Mouse (Mus musculus) regulatory T cell (primary cell): ENCODE results near the gene Depdc1b.

Source experiments
- in situ Hi-C: fragments of 300-600 bp; cut with MboI, MseI; formaldehyde crosslinking; loops from one replicate; pipeline ENCODE4 v1.15.1; 2025; ENCODE audit warnings: high pct_unique_total_duplicates

Depdc1b gene

DNA sequence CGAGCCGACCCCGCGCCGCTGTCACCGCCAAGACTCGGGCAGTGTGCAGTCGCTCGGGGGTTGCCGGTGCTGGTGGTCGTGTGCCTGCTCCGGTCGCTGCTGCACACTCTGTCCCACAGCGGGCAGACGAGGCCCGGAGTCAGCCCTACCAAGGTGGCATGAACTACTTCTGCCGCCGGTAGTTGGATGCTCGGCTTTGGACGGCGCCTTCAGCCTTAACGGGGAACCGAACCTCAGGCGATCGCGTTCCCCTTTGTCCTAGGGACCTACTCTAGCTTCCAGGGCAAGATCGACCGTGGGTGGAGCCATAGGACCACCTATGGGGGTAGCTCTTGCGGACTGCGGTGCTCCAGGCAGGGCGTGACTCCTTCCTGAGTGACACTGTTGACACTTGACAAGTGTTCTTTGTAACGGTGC lies 363 bp downstream of the Depdc1b start:
- in situ Hi-C loops: loop anchor here (10.0 to 25.0 kb wide), 2 partner anchors 102 to 429 kb away; partner anchors contain the start of gene Elovl7

- in situ Hi-C loops: loop anchor here (10.0 to 25.0 kb wide), 2 partner anchors 103 to 430 kb away; partner anchors contain the start of gene Elovl7
These were observed 1.3 kb downstream of the Depdc1b start for GRCm38 (mm10) chr13:108317414-108317813.

GRCm38 (mm10) chr13:108319028-108319427 lies 2.9 kb downstream of the Depdc1b start:
- in situ Hi-C loops: loop anchor here (10.0 to 25.0 kb wide), 2 partner anchors 104 to 432 kb away; partner anchors contain the start of gene Elovl7

- in situ Hi-C loops: loop anchor here (25.0 kb wide), 1 partner anchor 433 kb away; no protein-coding TSS in a partner anchor
These were observed 4.1 kb downstream of the Depdc1b start for GRCm38 (mm10) chr13:108320216-108320615.

DNA sequence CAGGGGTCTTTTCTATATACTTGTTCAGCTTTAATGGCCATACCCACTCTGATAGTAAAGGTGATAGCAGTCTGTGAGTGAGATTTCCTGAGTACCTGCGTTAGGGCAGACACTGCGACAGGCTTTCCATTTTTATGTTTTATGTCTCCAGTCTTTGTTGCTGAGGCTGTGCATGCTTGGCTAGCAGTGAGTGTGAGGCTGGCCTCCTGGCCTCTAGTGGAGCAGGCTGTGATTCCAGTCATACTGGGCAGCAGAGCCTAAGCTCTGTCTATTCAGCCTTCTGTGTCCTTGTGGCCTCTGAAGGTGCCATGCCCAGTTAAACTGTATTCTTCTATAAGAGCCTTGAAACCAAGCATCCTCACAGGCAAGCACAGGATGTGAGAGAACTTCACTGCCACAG lies 6.3 kb downstream of the Depdc1b start:
- in situ Hi-C loops: loop anchor here (25.0 kb wide), 1 partner anchor 435 kb away; no protein-coding TSS in a partner anchor

DNA sequence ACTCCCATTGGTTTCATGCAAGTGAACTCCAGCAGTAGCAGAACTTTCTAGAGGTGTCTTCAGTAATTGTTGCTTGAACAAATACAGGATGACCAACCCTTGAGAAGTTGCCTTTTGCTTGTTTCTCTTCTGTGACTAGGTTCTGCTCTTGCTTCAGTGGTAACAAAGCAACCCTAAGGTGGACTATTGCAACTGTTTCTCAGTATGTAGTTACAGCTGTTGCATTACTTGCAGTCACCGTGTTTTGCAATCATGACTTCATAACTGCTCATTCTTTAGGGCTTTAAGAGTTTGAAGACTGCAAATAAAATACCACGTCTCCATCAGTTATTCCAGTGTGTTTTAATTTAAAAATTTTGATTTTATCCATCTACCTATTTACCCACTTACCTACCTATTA lies 7.2 kb downstream of the Depdc1b start:
- in situ Hi-C loops: loop anchor here (25.0 kb wide), 1 partner anchor 436 kb away; no protein-coding TSS in a partner anchor

- in situ Hi-C loops: loop anchor here (25.0 kb wide), 1 partner anchor 437 kb away; no protein-coding TSS in a partner anchor
These were observed 8.0 kb downstream of the Depdc1b start for GRCm38 (mm10) chr13:108323866-108324829.

DNA sequence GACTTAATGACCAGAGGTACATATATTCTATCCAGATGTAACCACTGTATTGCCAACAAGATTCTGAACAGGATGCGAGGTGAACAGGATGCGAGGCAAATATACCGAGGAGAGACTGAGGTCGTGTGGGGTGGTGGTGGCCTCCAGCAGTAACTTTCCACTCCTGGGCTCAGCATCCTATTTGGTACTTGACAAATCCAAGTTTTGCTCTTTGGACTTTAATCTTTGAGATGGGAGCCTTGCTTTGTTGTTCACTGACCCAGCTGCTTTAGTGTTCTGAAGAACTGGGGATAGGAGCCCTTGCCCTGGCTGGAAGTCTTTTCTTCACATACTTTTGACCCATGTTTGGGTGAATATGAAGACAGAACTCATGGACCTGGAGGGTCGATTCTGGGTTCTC lies 9.7 kb downstream of the Depdc1b start:
- in situ Hi-C loops: no loop called here

DNA sequence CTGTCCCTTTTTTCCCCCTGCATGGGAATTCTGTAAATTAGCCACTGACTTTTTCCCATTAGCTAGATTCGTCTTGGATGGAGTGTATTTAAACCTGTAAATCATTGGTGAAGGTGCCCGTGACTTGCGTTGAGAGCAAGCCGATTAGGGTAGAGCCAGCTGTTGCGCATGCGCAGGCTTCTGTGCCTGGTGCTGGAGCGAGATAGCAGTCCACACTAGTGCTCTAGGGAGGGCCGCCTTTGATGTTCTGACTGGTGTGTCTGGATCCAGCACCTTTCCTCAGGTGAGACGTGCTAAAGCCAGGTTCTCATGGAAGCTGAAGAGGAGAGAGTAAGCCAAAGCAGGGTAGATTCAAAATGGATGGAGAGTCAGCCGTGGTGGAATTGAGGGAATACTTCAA lies 10.2 kb downstream of the Depdc1b start:
- in situ Hi-C loops: no loop called here

- in situ Hi-C loops: no loop called here
These were observed 10.9 kb downstream of the Depdc1b start for GRCm38 (mm10) chr13:108327047-108327446.

GRCm38 (mm10) chr13:108328406-108329180 lies 12.5 kb downstream of the Depdc1b start:
- in situ Hi-C loops: no loop called here

GRCm38 (mm10) chr13:108329693-108330092 lies 13.6 kb downstream of the Depdc1b start:
- in situ Hi-C loops: loop anchor here (5.0 kb wide), 1 partner anchor 132 kb away; no protein-coding TSS in a partner anchor

- in situ Hi-C loops: no loop called here
These were observed 19.3 kb downstream of the Depdc1b start for GRCm38 (mm10) chr13:108335257-108336003.

GRCm38 (mm10) chr13:108336192-108336591 lies 20.1 kb downstream of the Depdc1b start:
- in situ Hi-C loops: no loop called here

GRCm38 (mm10) chr13:108337340-108337739 lies 21.2 kb downstream of the Depdc1b start:
- in situ Hi-C loops: no loop called here

DNA sequence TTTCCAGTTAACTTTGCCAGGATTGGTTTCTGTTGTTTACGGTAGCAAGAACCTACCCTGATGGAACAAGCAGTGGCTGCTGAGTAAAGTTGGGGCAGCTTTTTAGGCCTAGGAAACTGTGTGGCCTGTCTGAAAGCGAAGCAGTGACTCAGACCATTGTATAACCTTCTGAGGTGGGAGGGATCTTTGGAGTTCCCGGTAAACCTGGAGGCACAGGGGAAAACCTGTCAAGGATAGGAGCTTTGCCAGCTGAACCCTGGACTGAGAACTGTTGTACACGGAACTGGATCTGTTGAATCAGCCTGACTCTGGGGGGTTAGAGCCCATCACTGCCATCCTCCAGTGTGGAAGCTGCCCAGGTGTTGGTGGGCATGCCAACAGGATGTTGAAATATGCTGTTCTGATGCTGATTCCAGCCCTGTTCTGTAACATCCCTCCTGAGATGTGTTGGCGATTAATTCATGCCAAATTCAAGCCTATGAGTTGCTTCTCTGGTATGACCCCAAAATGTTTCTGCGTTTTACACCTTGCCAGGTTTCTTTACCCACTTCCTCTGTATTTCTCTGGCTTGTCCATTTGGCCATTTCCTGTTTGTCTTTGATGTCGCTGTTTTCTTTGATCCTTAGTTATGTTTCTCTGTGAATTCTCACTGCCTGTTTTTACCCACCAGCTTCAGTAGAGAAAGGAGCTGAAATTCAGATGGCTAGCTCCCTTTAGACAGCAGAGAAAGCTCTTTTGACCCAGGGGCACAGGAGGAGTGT lies 22.1 kb downstream of the Depdc1b start:
- in situ Hi-C loops: no loop called here

DNA sequence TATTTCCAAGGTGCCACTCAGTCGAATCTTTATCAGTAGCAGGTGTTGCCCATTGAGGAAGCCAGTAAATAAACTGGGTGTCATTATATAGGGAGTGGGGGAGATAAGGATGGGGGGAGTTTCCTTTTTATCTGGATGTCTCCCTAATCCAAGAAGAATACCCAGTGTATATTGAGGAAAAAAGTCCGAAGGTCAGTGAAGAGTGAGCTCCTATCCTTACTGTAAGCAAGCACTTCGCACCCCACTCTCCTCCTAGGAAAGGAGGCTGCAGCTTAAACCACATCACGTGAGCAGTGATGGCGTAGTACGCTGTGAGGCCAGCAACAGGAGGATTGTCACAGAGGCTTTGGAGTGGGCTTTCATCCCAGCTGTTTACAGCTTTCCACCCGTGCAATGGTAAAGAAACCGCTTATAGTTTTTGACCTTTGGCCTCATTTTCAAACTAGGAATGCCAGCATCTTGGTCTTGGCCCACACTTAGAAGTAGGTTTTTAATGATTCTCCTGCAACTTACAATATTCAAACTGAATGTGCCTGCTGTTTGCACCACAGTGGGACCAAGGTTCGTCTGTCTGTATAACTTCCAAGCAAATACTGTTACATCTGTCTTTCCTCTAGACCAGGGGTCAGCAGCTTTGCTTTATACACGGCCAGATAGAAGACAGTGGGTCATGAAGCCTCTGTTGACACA lies 23.9 kb downstream of the Depdc1b start:
- in situ Hi-C loops: no loop called here

DNA sequence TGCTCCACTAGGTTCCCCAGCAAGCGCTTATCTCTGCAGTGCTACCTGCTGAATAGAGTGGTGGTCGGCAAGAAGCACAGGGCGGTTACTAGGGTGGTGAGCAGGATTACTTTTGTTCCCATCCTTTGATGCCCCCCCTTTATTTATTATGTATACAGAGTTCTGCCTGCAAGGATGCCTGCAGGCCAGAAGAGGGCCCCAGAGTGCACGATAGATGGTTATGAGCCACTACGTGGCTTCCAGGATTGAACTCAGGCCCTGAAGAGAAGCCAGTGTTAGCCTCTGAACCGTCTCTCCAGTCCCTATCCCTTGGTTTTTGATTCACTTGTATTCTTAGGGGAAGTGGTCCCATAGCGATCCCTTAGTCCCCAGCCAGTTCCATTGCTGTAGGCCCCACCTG lies 25.5 kb downstream of the Depdc1b start:
- in situ Hi-C loops: no loop called here

DNA sequence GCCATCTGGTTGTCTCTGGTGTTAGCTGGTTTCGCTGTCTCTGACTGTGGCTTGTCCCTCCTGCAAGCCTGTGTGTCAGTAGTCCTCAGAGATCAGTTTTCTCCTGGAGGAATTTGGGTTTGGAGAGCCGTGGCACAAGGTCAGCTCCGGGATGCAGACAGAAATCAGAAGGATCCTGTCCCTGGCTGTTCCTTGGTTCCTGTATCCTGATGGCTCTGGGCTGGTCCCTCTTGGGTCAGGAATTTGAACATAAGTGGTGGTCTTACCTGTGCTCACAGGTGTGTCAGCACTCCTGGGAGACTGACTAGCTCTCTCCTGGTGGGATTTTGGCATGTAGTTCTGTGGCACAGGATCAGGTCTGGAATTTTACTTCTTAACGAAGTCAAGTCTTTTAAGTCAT lies 29.6 kb downstream of the Depdc1b start:
- in situ Hi-C loops: loop anchor here (5.0 kb wide), 1 partner anchor 867 kb away; no protein-coding TSS in a partner anchor

- in situ Hi-C loops: loop anchor here (5.0 kb wide), 1 partner anchor 865 kb away; no protein-coding TSS in a partner anchor
These were observed 30.9 kb downstream of the Depdc1b start for GRCm38 (mm10) chr13:108347016-108347415.
